Mouse (Mus musculus) embryonic facial prominence, embryonic 10.5 days (tissue): ENCODE data around the gene Ush1c. TPM values are rescaled to one million over a fixed set of nuclear protein-coding genes. Genes with fewer than 3 reads are reported as not detected.

Experiments used
- DNase-seq: peaks from one replicate; pipeline ENCODE4 v3.0.0-alpha.2; 2017; ENCODE audit warnings: low spot score
- H3K27ac ChIP-seq: fragments of 300-500 bp; sonication (generic); replicated peaks from 2 replicates; pipeline ENCODE4 v1.5.1; 2016; ENCODE audit warnings: mild to moderate bottlenecking
- H3K27me3 ChIP-seq: fragments of 300-500 bp; sonication (generic); replicated peaks from 2 replicates; pipeline ENCODE4 v1.6.1; 2016; ENCODE audit warnings: low read depth, mild to moderate bottlenecking; ENCODE audit not compliant: poor library complexity, severe bottlenecking
- H3K36me3 ChIP-seq: fragments of 300-500 bp; sonication (generic); replicated peaks from 2 replicates; pipeline ENCODE4 v1.6.1; 2016; ENCODE audit warnings: mild to moderate bottlenecking, moderate library complexity
- H3K4me1 ChIP-seq: fragments of 300-500 bp; sonication (generic); 2 replicates; pipeline ENCODE4 v1.6.1; 2016
- H3K4me3 ChIP-seq: fragments of 300-500 bp; sonication (generic); 2 replicates; pipeline ENCODE4 v1.5.1; 2016; ENCODE audit warnings: mild to moderate bottlenecking, moderate library complexity
- H3K9me3 ChIP-seq: fragments of 300-500 bp; sonication (generic); 2 replicates; pipeline ENCODE4 v1.6.1; 2016; ENCODE audit warnings: mild to moderate bottlenecking
- WGBS: fragments of 180-500 bp; shearing (Covaris S2); methylation state at CpG from one replicate; pipeline ENCODE4 v1.1.7; 2016; 5-methylcytosine and 5-hydroxymethylcytosine counted together
- polyA plus RNA-seq: library from polyadenylated mRNA; unstranded; fragments of >200 nt; fragmentation: Nextera tagmentation; extraction: Ambion mirVana; gene quantifications from 2 replicates; pipeline ENCODE4 v1.2.1, GENCODE M21; 2016

Gene Ush1c
- 4.4 and 5.0 TPM in 2 replicates for polyA plus RNA-seq

DNA sequence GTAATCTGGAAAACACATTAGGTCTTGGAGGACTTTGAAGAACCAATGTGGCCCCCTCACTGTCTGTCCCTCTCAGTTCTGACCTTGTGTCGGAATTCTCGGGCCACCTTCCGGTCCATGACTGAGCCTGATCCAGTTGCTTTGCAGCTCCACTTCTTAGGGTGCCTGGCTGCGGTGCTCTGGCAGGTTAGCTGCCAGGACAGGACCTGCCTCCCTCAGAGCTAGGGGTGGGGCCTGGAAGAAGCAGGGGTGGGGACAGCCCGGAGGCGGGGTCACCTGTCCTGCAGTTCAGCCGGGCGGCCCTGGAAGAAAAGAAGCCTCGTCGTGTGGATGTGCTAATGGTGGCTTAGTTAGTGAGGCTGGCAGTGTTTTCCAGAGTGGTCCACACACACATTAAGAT, at the start of gene Ush1c:
TSS of gene Ush1c (minus strand) at position 158 of the 400 bp plus-strand sequence.
- WGBS, result 16% methylated on average over 10 of the region's 10 CpGs
- Histone ChIP-seq H3K27ac (peak within 1 kb of the TSS; percentile 19; the same call in 1 of the 2 replicates), H3K36me3 (no peaks in the 10 kb centered on the region), H3K4me3 (no peak within 1 kb of the TSS), H3K4me1 (peaks cover 35% of the 10 kb centered on the region), H3K27me3 (peaks cover 17% of the 10 kb centered on the region; the same call in 1 of the 2 replicates), H3K9me3 (no peaks in the 10 kb centered on the region)
- DNase-seq, result peak; percentile 39

DNA sequence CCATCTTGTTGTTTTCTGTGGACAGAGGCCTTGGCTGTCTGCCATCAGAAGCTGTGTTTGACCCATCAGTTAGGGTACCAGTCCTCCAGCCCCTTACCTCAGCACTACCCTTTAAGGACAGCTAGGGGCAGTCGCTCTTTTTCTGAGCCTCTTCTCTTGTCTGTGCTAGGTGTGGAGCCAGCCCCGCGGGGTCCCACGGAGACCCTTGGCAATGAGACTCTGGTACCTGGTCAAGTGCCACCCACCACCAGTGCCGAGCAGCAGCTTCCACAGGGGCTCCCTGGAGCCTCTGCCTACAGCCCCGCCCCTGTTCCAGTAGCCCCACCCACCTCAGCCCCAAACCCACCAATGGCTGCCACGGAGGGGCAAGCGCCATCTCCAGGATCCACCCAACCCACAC, 48.7 kb upstream of the Ush1c start:
- no peak overlapping the region for H3K4me3 ChIP-seq
- peaks cover 74% of the 10 kb centered on the region for H3K27me3 ChIP-seq
- no peaks in the 10 kb centered on the region for H3K36me3 ChIP-seq
- peaks cover 9% of the 10 kb centered on the region; the same call in 1 of the 2 replicates for H3K4me1 ChIP-seq
- DNase-seq, result no peak
- WGBS, result 36% methylated on average over 8 of the region's 8 CpGs
- no peak overlapping the region for H3K27ac ChIP-seq
- no peaks in the 10 kb centered on the region for H3K9me3 ChIP-seq

DNA sequence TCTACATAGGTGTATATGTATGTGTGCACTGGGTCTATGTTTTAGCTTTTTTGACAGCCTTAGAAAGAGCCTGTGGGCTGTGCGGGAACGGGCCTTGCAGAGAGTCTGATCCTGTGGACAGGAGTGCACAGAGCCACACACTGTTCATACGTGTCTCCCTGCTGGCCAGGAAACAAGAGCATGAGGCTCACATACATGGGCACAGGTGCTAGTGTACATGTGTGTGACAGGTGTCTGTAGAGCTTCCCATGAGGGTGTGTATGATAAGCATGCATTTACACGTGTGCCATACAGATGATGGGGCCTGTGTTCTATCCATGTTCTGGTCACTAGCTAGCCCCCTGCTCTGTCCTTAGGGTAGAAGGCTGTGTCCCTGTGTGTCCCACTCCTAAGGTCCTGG, 48.1 kb upstream of the Ush1c start:
- Histone ChIP-seq H3K4me1 (peaks cover 9% of the 10 kb centered on the region; the same call in 1 of the 2 replicates), H3K9me3 (no peaks in the 10 kb centered on the region), H3K27me3 (peaks cover 70% of the 10 kb centered on the region), H3K4me3 (no peak overlapping the region), H3K27ac (no peak overlapping the region), H3K36me3 (no peaks in the 10 kb centered on the region)
- DNase-seq, result no peak
- WGBS, result 89% methylated on average over 4 of the region's 4 CpGs

DNA sequence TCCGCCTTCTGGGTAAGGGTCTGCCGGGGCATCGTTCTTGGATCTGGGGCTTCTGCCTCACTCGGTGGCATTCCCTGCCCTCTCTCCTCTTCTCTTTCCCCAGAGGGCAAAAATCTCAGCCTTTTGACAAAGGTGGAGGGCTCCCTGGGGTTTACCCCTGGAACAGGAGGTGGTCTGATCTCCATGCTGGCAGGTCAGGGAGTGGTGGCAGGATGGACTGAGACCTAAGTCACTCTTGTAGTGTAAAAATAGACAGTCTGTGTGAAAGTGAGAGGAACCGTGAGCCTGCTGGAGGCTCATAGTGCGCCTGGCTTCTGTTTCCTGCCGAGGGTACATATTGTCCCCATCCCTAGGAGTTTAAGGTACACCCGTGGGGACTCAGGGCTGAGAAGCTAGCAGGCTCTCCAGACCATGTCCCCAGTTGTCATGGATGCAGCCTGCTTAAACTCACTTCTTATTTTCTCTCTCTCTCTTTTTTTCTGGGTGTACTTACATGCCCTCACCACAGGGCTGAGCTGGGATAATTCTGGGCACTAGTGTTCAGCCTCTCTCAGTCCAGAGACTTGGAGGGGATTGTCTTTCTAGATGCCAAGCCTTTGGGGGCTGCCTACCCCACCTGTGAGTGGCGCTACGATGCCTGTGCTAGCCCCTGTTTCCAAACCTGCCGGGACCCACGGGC, 47.0 kb upstream of the Ush1c start:
- Histone ChIP-seq H3K27me3 (peaks cover 64% of the 10 kb centered on the region), H3K9me3 (no peaks in the 10 kb centered on the region), H3K4me1 (peaks cover 9% of the 10 kb centered on the region; the same call in 1 of the 2 replicates), H3K36me3 (no peaks in the 10 kb centered on the region), H3K27ac (no peak overlapping the region), H3K4me3 (no peak overlapping the region)
- no peak for DNase-seq
- 86% methylated on average over 12 of the region's 12 CpGs for WGBS

- Histone ChIP-seq H3K9me3 (no peaks in the 10 kb centered on the region), H3K4me1 (peaks cover 4% of the 10 kb centered on the region; the same call in 1 of the 2 replicates), H3K36me3 (no peaks in the 10 kb centered on the region), H3K27me3 (peaks cover 51% of the 10 kb centered on the region), H3K4me3 (no peak overlapping the region), H3K27ac (no peak overlapping the region)
- DNase-seq, result no peak
- WGBS, result 87% methylated on average over 10 of the region's 10 CpGs
These were observed 45.4 kb upstream of the Ush1c start for GRCm38 (mm10) chr7:46283681-46284080.

- 67% methylated on average over 7 of the region's 7 CpGs for WGBS
- peaks cover 41% of the 10 kb centered on the region for H3K27me3 ChIP-seq
- H3K27ac ChIP-seq, result no peak overlapping the region
- no peaks in the 10 kb centered on the region for H3K36me3 ChIP-seq
- DNase-seq, result no peak
- peaks cover 3% of the 10 kb centered on the region; the same call in 1 of the 2 replicates for H3K4me1 ChIP-seq
- H3K4me3 ChIP-seq, result no peak overlapping the region
- no peaks in the 10 kb centered on the region for H3K9me3 ChIP-seq
These were observed 44.0 kb upstream of the Ush1c start for GRCm38 (mm10) chr7:46282276-46282675.

- Histone ChIP-seq H3K4me3 (no peak overlapping the region), H3K36me3 (no peaks in the 10 kb centered on the region), H3K27ac (no peak overlapping the region), H3K27me3 (peaks cover 33% of the 10 kb centered on the region), H3K9me3 (no peaks in the 10 kb centered on the region), H3K4me1 (no peaks in the 10 kb centered on the region)
- no peak for DNase-seq
These were observed 42.6 kb upstream of the Ush1c start for GRCm38 (mm10) chr7:46280896-46281295.

DNA sequence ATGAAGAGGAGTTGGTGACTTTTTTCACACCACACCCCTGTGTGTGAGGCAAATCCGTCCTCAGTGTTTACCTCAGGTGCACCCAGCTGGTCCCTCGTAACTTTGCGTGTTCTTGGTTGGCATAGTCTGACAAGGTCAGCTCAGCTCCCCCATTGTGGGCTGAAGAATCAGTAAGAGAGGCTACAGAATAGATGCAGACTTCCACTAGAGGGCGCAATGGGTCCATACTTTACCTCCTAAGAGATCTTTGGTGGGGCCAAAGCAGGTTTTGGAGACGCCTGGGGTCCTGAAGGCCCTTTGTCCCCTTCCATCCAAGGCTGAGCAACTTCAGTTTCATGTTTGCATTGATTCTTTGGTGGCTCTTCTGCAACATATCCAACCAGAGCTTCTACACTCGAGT, 41.6 kb upstream of the Ush1c start:
- no peak overlapping the region for H3K4me3 ChIP-seq
- H3K27ac ChIP-seq, result no peak overlapping the region
- DNase-seq, result peak; percentile 65
- H3K4me1 ChIP-seq, result no peaks in the 10 kb centered on the region
- peaks cover 29% of the 10 kb centered on the region for H3K27me3 ChIP-seq
- no peaks in the 10 kb centered on the region for H3K36me3 ChIP-seq
- H3K9me3 ChIP-seq, result no peaks in the 10 kb centered on the region
- 22% methylated on average over 6 of the region's 6 CpGs for WGBS

DNA sequence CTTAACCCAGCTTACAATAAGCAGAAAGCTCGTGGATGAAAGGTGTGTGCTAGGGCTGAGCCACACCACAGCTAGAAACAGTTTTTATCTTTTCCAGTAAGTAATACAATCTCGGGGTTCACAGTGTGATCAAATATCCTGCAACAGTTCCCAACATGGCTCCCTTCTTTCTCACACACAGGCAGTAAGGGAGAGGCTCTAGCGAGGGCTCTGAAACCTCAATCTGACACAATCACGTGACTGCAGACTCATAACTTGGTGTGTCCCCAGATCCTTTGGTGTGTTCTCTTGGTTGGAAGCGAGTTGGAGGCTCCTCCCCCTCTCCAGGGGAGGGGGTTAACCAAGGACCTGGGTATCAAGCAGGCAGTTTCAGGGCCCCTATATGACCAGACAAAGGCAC, 37.9 kb upstream of the Ush1c start:
- Histone ChIP-seq H3K27ac (no peak overlapping the region), H3K9me3 (no peaks in the 10 kb centered on the region), H3K27me3 (peaks cover 9% of the 10 kb centered on the region; the same call in 1 of the 2 replicates), H3K36me3 (no peaks in the 10 kb centered on the region), H3K4me1 (no peaks in the 10 kb centered on the region), H3K4me3 (no peak overlapping the region)
- WGBS, result 65% methylated on average over 5 of the region's 5 CpGs
- DNase-seq, result no peak

GRCm38 (mm10) chr7:46251841-46252240, 13.5 kb upstream of the Ush1c start:
- no peaks in the 10 kb centered on the region for H3K27me3 ChIP-seq
- no peak overlapping the region for H3K4me3 ChIP-seq
- peaks cover 12% of the 10 kb centered on the region for H3K4me1 ChIP-seq
- no peaks in the 10 kb centered on the region for H3K36me3 ChIP-seq
- no peaks in the 10 kb centered on the region for H3K9me3 ChIP-seq
- WGBS, result 79% methylated on average over 4 of the region's 4 CpGs
- no peak overlapping the region for H3K27ac ChIP-seq
- DNase-seq, result no peak

- WGBS, result 87% methylated on average over 3 of the region's 3 CpGs
- H3K36me3 ChIP-seq, result no peaks in the 10 kb centered on the region
- DNase-seq, result no peak
- H3K9me3 ChIP-seq, result no peaks in the 10 kb centered on the region
- no peak overlapping the region for H3K27ac ChIP-seq
- no peak overlapping the region for H3K4me3 ChIP-seq
- no peaks in the 10 kb centered on the region for H3K4me1 ChIP-seq
- H3K27me3 ChIP-seq, result no peaks in the 10 kb centered on the region
These were observed 9.3 kb upstream of the Ush1c start for GRCm38 (mm10) chr7:46247606-46248005.

- no peak for DNase-seq
- no peaks in the 10 kb centered on the region for H3K4me1 ChIP-seq
- H3K36me3 ChIP-seq, result no peaks in the 10 kb centered on the region
- no peak overlapping the region for H3K27ac ChIP-seq
- no peaks in the 10 kb centered on the region for H3K27me3 ChIP-seq
- H3K4me3 ChIP-seq, result no peak overlapping the region
- H3K9me3 ChIP-seq, result no peaks in the 10 kb centered on the region
These were observed 8.6 kb upstream of the Ush1c start for GRCm38 (mm10) chr7:46246876-46247275.

DNA sequence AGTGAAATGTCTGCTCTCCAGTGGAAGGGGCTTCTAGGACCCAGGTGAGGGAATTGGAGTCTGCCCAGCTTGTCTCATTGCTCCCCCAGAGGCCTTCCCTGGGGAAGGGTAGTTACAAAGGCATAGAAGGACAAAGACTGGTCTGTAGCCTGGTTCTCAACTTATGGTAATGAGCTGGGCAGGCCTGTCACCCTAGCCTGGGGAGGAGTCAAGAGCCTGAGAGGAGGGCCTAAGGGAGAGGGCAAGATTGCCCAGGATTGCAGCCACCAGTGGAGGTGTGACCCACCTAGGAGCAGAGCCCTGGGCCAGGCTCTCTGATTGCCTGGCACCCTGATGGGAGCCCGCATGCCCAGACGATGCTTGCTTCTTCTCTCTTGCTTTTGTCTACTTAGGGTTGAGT, 2.4 kb upstream of the Ush1c start, which contains the start of gene Otog:
TSS of gene Otog (plus strand) at position 292 of the 400 bp plus-strand sequence.
- Histone ChIP-seq H3K9me3 (no peaks in the 10 kb centered on the region), H3K27ac (peak within 1 kb of the TSS; percentile 30), H3K36me3 (no peaks in the 10 kb centered on the region), H3K4me1 (peaks cover 34% of the 10 kb centered on the region), H3K4me3 (no peak within 1 kb of the TSS), H3K27me3 (peaks cover 17% of the 10 kb centered on the region; the same call in 1 of the 2 replicates)
- WGBS, result 32% methylated on average over 2 of the region's 2 CpGs
- DNase-seq, result no peak
